Mouse (Mus musculus) cerebellum, adult 2 months (tissue): ENCODE data around the gene Mnt.

Experiments used
- CTCF ChIP-seq: fragments of 200-500 bp; IDR thresholded peaks from 2 replicates; pipeline ENCODE4 v1.5.1; 2011; ENCODE audit warnings: low read depth, mild to moderate bottlenecking, control low read depth, low read length, moderate library complexity, borderline replicate concordance; ENCODE audit not compliant: insufficient read depth
- POLR2A ChIP-seq: fragments of 200-500 bp; IDR thresholded peaks from 2 replicates; pipeline ENCODE4 v1.6.1; 2011; ENCODE audit warnings: low read length, control low read depth, borderline replicate concordance; ENCODE audit not compliant: insufficient read depth

- TF ChIP-seq CTCF = no peak
- no peak for TF ChIP-seq POLR2A
These were observed 27.0 kb downstream of the Mnt start for GRCm38 (mm10) chr11:74857756-74858155.
